Mouse (Mus musculus): Measurements from ENCODE around the gene Phex.

- TF ChIP-seq CTCF (IDR thresholded peaks at IDR 0.05; ENCODE audit: borderline replicate concordance, insufficient read depth, low read depth, low read length) (no peak), POLR2A (IDR thresholded peaks at IDR 0.05; ENCODE audit: borderline replicate concordance, insufficient read depth, low read length) (no peak)
Observed at GRCm38 (mm10) chrX:157292411-157292810, 122.7 kb downstream of the Phex start.

All from cerebellum, adult 2 months (tissue).